Mouse (Mus musculus) kidney, embryonic 15.5 days (tissue): ENCODE measurements around the gene Lhb. TPM values are rescaled to one million over a fixed set of nuclear protein-coding genes. Genes with fewer than 3 reads are reported as not detected.
"Not testable (repeated sequence)": the region's sequence is repeated elsewhere in the genome, so short reads cannot be mapped to it uniquely, and the experiment has no call there.

Experiments used
- ATAC-seq: fragments of 200-750 bp; cut with Nextera tagmentation; replicated peaks from 2 replicates; pipeline ENCODE4 v1.8.0; 2017; ENCODE audit warnings: moderate TSS enrichment; ENCODE audit not compliant: low FRiP score
- H3K27ac ChIP-seq: fragments of 300-500 bp; sonication (generic); 2 replicates; pipeline ENCODE4 v1.5.1; 2015; ENCODE audit warnings: mild to moderate bottlenecking, inconsistent platforms
- H3K27me3 ChIP-seq: fragments of 300-500 bp; sonication (generic); 2 replicates; pipeline ENCODE4 v1.6.1; 2015; ENCODE audit warnings: inconsistent platforms
- H3K36me3 ChIP-seq: fragments of 300-500 bp; sonication (generic); 2 replicates; pipeline ENCODE4 v1.6.1; 2015; ENCODE audit warnings: inconsistent platforms
- H3K4me1 ChIP-seq: fragments of 300-500 bp; sonication (generic); 2 replicates; pipeline ENCODE4 v1.6.1; 2015; ENCODE audit warnings: inconsistent platforms
- H3K4me2 ChIP-seq: fragments of 300-500 bp; sonication (generic); 2 replicates; pipeline ENCODE4 v1.6.1; 2015; ENCODE audit warnings: moderate library complexity, mild to moderate bottlenecking, inconsistent platforms
- H3K4me3 ChIP-seq: fragments of 300-500 bp; sonication (generic); replicated peaks from 2 replicates; pipeline ENCODE4 v1.5.1; 2015; ENCODE audit warnings: mild to moderate bottlenecking, inconsistent platforms
- H3K9ac ChIP-seq: fragments of 300-500 bp; sonication (generic); 2 replicates; pipeline ENCODE4 v1.6.1; 2015; ENCODE audit warnings: mild to moderate bottlenecking, inconsistent platforms
- H3K9me3 ChIP-seq: fragments of 300-500 bp; sonication (generic); replicated peaks from 2 replicates; pipeline ENCODE4 v1.6.1; 2016; ENCODE audit warnings: inconsistent platforms
- WGBS: fragments of 180-500 bp; shearing (Covaris S2); methylation state at CpG from one replicate; pipeline ENCODE4 v1.1.7; 2015; ENCODE audit warnings: mixed read lengths; 5-methylcytosine and 5-hydroxymethylcytosine counted together
- polyA plus RNA-seq: library from polyadenylated mRNA; unstranded; fragments of >200 nt; fragmentation: Nextera tagmentation; extraction: Ambion mirVana; gene quantifications from 2 replicates; pipeline ENCODE4 v1.2.1, GENCODE M21; 2015

The Lhb gene
- not detected in 2 replicates for polyA plus RNA-seq

DNA sequence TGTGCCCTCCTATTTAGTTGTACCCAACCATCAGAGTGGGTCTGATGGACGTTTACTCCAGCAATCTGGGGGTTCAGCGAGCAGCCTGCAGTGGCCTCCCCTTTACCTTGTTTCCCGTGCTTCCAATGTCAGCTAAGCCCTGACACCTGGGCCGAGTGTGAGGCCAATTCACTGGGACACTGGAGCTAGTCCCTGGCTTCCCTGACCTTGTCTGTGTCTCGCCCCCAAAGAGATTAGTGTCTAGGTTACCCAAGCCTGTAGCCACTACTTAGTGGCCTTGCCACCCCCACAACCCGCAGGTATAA, at the start of gene Lhb:
TSS of gene Lhb (plus strand) at position 206 of the 305 bp plus-strand sequence.
- H3K4me2 ChIP-seq, result peak within 1 kb of the TSS; percentile 36
- H3K9me3 ChIP-seq, result no peaks in the 10 kb centered on the region
- no peak within 1 kb of the TSS for H3K27ac ChIP-seq
- peaks cover 50% of the 10 kb centered on the region for H3K36me3 ChIP-seq
- no peak within 1 kb of the TSS for H3K9ac ChIP-seq
- no peak for ATAC-seq
- 50% methylated on average over 6 of the region's 6 CpGs for WGBS
- no peak within 1 kb of the TSS for H3K4me3 ChIP-seq
- peaks cover 56% of the 10 kb centered on the region for H3K27me3 ChIP-seq
- H3K4me1 ChIP-seq, result peaks cover 27% of the 10 kb centered on the region

DNA sequence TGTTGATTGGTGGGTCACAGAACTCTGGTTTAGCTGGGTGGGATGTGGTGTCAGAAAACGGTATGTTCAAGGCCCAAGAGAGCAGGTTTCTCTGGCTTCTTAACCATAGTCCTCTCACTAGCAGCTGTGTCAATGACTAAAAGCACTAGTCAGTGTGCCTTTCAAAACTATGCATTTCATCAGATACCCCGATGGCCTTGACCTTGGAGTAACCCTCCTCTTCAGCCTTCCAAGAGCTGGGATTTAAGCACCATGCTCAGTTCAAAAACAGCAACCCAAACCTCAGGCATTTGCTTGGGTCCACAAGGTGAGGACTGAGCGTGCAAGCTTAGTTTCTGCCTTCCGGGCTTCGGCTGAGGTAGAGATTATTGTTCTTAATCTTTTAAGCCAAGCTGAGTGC, 48.2 kb upstream of the Lhb start:
- Histone ChIP-seq H3K9me3 (no peaks in the 10 kb centered on the region), H3K9ac (no peak overlapping the region), H3K27ac (no peak overlapping the region), H3K4me3 (no peak overlapping the region), H3K4me1 (peaks cover 27% of the 10 kb centered on the region), H3K4me2 (no peak overlapping the region), H3K27me3 (peaks cover 25% of the 10 kb centered on the region), H3K36me3 (peaks cover 50% of the 10 kb centered on the region)
- ATAC-seq, result no peak
- WGBS, result 78% methylated on average over 5 of the region's 5 CpGs

DNA sequence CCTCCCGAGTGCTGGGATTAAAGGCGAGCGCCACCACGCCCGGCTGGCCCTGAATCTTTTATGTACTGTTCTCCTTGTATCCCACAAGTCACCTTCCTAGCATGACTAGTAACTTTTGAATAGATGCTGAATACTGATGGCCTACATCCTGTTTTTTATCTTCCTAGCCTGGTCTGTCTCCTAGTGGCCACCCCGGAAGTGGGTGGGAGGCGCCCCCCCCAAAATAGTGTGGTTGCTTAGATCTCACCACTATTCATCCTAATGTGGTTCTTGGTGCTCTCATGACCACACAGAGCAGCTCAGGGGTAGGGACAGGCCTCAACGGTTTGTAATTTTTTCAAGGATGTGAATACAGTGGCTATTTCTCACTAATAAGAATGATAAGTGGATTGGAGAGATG, 46.0 kb upstream of the Lhb start:
- H3K4me2 ChIP-seq, result no peak overlapping the region
- ATAC-seq, result no peak
- peaks cover 72% of the 10 kb centered on the region for H3K36me3 ChIP-seq
- H3K9me3 ChIP-seq, result no peaks in the 10 kb centered on the region
- no peak overlapping the region for H3K9ac ChIP-seq
- peaks cover 16% of the 10 kb centered on the region for H3K4me1 ChIP-seq
- H3K27me3 ChIP-seq, result peaks cover 6% of the 10 kb centered on the region
- H3K27ac ChIP-seq, result no peak overlapping the region
- no peak overlapping the region for H3K4me3 ChIP-seq
- 90% methylated on average over 8 of the region's 8 CpGs for WGBS

DNA sequence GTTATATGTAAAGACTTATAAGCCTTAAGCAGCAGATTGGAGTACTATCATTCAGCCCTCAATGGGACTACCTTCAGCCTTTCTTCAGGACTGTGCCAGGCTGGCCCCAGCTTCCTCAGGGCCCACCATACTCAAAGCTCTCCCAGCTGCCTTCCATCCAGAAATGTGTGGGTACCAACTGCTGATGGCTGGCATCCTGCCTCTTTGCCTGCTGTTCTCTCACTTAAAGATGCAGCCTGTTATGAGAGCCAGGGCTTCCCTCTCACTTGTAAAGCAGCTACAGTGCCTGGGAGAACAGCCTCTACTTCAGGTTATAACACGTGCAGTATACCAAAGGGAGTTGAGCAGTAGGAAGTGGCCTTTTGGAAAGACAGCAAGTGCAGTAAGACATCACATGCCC, 44.6 kb upstream of the Lhb start:
- H3K9me3 ChIP-seq, result no peaks in the 10 kb centered on the region
- H3K4me2 ChIP-seq, result no peak overlapping the region
- no peak overlapping the region for H3K9ac ChIP-seq
- ATAC-seq, result no peak
- no peaks in the 10 kb centered on the region for H3K27me3 ChIP-seq
- H3K4me3 ChIP-seq, result no peak overlapping the region
- H3K27ac ChIP-seq, result no peak overlapping the region
- WGBS, result 88% methylated on average over 1 of the region's 1 CpGs
- H3K4me1 ChIP-seq, result peaks cover 7% of the 10 kb centered on the region; the same call in 1 of the 2 replicates
- H3K36me3 ChIP-seq, result peaks cover 87% of the 10 kb centered on the region

DNA sequence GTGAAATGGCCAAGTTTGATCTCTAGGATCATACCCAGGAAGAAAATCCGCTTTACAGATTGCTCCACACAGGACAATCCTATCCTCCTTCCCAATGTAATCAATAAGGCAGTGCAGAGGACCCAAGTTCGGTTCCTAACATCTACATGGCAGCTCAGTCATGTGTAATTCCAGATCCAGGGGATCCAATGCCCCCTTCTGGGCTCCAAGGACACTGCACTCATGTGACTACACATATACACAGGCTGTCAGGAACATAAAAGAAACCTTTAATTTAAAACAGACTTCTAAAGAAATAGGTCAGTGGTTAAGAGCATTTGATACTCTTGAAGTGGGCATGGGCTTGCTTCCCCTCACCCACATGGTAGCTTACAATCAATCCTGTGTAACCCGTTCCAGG, 34.5 kb upstream of the Lhb start:
- peaks cover 100% of the 10 kb centered on the region for H3K36me3 ChIP-seq
- peaks cover 4% of the 10 kb centered on the region; the same call in 1 of the 2 replicates for H3K4me1 ChIP-seq
- no peak overlapping the region for H3K4me2 ChIP-seq
- H3K27me3 ChIP-seq, result no peaks in the 10 kb centered on the region
- H3K9ac ChIP-seq, result no peak overlapping the region
- H3K9me3 ChIP-seq, result no peaks in the 10 kb centered on the region
- no peak overlapping the region for H3K4me3 ChIP-seq
- no peak overlapping the region for H3K27ac ChIP-seq
- no peak for ATAC-seq
- WGBS, result 87% methylated on average over 3 of the region's 3 CpGs

DNA sequence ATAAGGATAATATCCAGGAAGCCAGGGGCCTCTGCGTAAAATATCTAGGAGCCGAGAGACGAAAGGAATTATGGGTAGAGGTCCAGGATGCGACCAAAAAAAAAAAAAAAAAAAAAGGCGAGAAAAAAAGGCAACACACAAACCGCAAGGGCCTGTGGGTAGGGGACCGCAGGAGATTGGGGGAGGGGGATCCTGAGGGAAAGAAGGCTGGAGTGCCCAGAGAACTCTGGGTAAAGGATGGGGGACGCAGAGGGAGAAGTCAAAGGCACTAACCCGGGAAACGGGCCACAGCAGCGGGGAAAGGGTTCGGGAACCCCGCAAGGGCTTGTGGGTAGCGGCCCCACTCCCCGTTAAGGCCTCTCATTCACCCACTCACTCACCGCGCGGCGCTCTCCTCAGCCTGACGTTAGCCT, 25.5 kb upstream of the Lhb start:
- Histone ChIP-seq H3K4me2 (peak overlapping the region; percentile 90), H3K27me3 (no peaks in the 10 kb centered on the region), H3K4me1 (peaks cover 23% of the 10 kb centered on the region), H3K4me3 (peak overlapping the region; percentile 84), H3K36me3 (peaks cover 43% of the 10 kb centered on the region), H3K27ac (peak overlapping the region; percentile 99), H3K9me3 (no peaks in the 10 kb centered on the region), H3K9ac (peak overlapping the region; percentile 87)
- WGBS, result under 1% methylated on average over 19 of the region's 20 CpGs
- ATAC-seq, result peak; percentile 84

DNA sequence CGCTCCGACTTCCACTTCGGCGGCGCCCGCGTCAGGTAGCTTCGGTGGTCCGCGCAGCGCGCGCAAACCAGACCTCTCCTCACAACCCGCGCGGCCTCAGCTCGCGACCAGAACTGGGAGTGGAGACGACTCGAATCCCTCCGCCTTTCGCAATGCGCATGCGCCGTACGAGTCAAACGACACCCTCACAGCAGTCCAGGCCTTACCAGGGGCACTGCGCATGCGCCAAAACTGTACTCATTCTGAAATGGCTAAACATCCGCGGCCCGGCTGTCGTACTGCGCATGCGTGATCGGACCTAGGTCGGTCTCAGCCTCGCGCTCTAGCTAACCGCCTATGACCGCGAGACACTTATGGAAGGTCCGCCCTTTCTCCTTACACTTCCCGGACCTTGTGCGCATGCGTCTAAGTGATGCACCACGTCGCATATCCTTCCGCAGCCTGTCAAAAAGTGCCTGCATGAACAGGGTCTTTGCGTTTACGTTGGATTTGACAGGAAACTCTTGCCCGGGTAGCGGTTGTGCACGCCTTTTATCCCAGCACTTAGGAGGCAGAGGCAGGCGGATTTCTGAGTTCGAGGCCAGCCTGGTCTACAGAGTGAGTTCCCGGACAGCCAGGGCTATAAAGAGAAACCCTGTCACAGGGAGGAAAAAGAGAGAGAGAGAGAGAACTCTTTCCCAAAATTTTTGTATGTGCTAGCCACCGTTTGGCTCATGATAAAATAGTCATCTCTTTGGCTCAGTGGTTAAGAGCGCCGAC, 24.9 kb upstream of the Lhb start, which contains the start of gene Snrnp70:
TSS of gene Snrnp70 (minus strand) at position 165 of the 759 bp plus-strand sequence.
- Histone ChIP-seq H3K27me3 (no peaks in the 10 kb centered on the region), H3K4me3 (peak within 1 kb of the TSS; percentile 84), H3K36me3 (peaks cover 37% of the 10 kb centered on the region), H3K9ac (peak within 1 kb of the TSS; percentile 87), H3K4me2 (peak within 1 kb of the TSS; percentile 90), H3K27ac (peak within 1 kb of the TSS; percentile 99), H3K9me3 (no peaks in the 10 kb centered on the region), H3K4me1 (peaks cover 23% of the 10 kb centered on the region)
- ATAC-seq, result peak; percentile 98
- under 1% methylated on average over 60 of the region's 60 CpGs for WGBS

DNA sequence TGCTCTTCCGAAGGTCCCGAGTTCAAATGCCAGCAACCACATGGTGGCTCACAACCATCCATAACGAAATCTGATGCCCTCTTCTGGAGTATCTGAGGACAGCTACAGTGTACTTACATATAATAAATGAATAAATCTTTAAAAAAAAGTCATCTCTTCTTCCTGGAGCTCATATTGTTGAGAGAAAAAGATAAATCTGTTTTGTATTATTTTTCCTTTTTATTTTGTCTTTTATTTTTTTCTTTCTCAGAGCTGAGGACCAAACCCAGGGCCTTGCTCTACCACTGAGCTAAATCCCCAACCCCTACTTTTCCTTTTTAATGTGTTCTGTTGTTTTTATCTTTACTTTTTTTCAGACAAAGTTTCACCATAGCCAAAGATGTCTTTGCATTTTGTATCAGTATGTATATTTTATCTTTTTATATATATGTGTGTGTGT, 24.3 kb upstream of the Lhb start:
- Histone ChIP-seq H3K4me1 (peaks cover 23% of the 10 kb centered on the region), H3K36me3 (peaks cover 31% of the 10 kb centered on the region), H3K4me2 (peak overlapping the region; percentile 73), H3K4me3 (peak overlapping the region; percentile 84), H3K9ac (peak overlapping the region; percentile 50; the same call in 1 of the 2 replicates), H3K27ac (peak overlapping the region; percentile 99)
- 0 out of 2 replicates have a peak, but pooled peaks have one; percentile 20 for ATAC-seq
- not testable (repeated sequence) for H3K9me3 ChIP-seq, H3K27me3 ChIP-seq
- 4% methylated on average over 3 of the region's 3 CpGs for WGBS

DNA sequence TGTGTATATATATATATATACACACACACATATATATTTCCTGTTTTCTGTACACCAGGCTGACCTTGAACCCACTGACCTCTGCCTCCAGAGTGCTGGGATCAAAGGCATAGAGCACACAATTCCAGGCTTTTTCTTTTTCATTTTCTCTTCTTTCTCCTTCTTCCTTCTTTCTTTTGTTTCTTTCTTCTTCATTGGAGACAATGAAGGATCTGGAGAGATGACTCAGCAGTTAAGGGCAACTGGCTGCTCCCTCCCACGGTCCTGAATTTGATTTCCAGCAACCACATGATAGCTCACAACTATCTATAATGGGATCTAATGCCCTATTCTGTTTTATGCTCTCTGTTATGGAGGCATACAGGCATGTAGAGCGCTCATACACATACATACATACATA, 23.8 kb upstream of the Lhb start:
- Histone ChIP-seq H3K9ac (no peak overlapping the region), H3K9me3 (no peaks in the 10 kb centered on the region), H3K27ac (no peak overlapping the region), H3K27me3 (no peaks in the 10 kb centered on the region), H3K4me3 (no peak overlapping the region), H3K4me2 (no peak overlapping the region), H3K36me3 (peaks cover 27% of the 10 kb centered on the region), H3K4me1 (peaks cover 23% of the 10 kb centered on the region)
- no peak for ATAC-seq
- WGBS, result 77% methylated on average over 2 of the region's 2 CpGs

DNA sequence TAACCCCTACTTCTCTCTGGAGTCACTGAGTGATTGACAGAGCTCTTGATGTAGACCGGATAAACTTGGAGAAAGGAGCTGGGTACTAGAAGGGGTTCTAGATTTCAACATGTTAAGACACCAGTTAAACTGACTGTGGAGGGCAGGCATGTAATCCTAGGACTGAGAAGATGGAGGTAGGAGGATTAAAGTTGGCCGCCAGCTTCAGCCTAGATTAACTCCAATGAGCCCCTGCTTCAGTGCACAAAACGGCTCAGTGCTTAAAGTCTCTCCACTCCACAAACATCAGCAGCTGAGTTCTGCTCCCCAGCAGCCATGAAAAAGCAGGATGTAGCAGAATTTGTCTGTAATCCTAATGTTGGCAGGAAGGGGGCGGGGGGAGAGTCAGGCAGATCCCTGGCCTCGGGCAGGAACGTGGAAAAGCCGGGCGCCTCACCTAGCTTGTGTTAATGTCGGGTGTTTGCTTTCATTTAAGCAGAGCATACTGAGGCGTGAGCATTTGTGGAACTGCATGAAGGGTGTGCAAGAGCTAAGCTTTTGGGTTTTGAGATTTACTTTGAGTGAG, 19.0 kb upstream of the Lhb start:
- peaks cover 18% of the 10 kb centered on the region for H3K27me3 ChIP-seq
- no peak overlapping the region for H3K27ac ChIP-seq
- no peak overlapping the region for H3K4me2 ChIP-seq
- ATAC-seq, result no peak
- WGBS, result 72% methylated on average over 10 of the region's 10 CpGs
- no peak overlapping the region for H3K4me3 ChIP-seq
- H3K4me1 ChIP-seq, result peaks cover 16% of the 10 kb centered on the region
- no peak overlapping the region for H3K9ac ChIP-seq
- no peaks in the 10 kb centered on the region for H3K36me3 ChIP-seq
- no peaks in the 10 kb centered on the region for H3K9me3 ChIP-seq

DNA sequence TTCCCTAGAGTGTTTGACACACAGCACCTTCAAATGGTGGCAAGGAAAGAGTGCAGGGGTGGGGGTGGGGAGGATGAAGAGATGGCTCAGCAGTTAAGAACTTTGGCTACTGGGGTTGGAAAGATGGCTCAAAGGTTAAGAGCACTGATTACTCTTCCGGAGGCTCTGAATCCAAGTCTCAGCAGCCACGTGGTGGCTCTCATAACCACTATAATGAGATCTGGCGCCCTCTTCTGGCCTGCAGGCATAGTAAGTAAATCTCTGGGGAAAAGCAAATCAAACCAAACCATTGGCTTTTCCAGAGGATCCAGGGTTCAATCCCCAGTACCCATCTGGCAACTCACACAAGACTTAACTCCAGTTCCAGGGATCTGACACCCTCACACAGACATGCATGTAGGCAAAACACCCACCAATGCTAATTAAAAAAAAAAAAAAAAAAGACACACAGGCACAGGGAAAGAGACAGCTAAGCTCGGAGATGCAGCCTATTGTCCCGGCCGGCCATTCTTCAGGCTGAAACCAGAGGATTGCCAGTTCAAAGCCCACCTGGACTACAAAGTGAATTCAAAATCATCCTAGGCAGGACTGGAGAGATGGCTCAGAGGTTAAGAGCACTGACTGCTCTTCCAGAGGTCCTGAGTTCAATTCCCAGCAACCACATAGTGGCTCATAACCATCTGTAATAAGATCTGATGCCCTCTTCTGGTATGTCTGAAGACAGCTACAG, 16.9 kb upstream of the Lhb start:
- peaks cover 39% of the 10 kb centered on the region for H3K27me3 ChIP-seq
- H3K4me1 ChIP-seq, result peaks cover 19% of the 10 kb centered on the region
- no peak for ATAC-seq
- no peak overlapping the region for H3K9ac ChIP-seq
- no peak overlapping the region for H3K4me3 ChIP-seq
- H3K9me3 ChIP-seq, result no peaks in the 10 kb centered on the region
- H3K36me3 ChIP-seq, result no peaks in the 10 kb centered on the region
- WGBS, result 46% methylated on average over 6 of the region's 6 CpGs
- H3K27ac ChIP-seq, result no peak overlapping the region
- no peak overlapping the region for H3K4me2 ChIP-seq
